Mouse (Mus musculus) ES-E14 (cell line): ENCODE data around the gene Prrg3. TPM values are rescaled to one million over a fixed set of nuclear protein-coding genes. Genes with fewer than 3 reads are reported as not detected.
"Not testable (repeated sequence)": the region's sequence is repeated elsewhere in the genome, so short reads cannot be mapped to it uniquely, and the experiment has no call there.

ENCODE experiments used
- DNase-seq: peaks from one replicate; pipeline ENCODE4 v3.0.0-alpha.2; 2013; ENCODE audit warnings: low read depth, low spot score
- H3K27ac ChIP-seq: 2 replicates; pipeline ENCODE4 v1.5.1; 2012; ENCODE audit warnings: low read depth, mild to moderate bottlenecking, low read length, moderate library complexity, mixed read lengths; ENCODE audit not compliant: poor library complexity, insufficient read depth, severe bottlenecking
- H3K36me3 ChIP-seq: 2 replicates; pipeline ENCODE4 v1.6.1; 2012; ENCODE audit warnings: mild to moderate bottlenecking, low read length, moderate library complexity, mixed read lengths; ENCODE audit not compliant: control insufficient read depth, poor library complexity, insufficient read depth, severe bottlenecking
- H3K4me1 ChIP-seq, 2 experiments: fragments of 150-350 bp in 1 of 2; sonication (generic) in 1 of 2; 2 replicates each; pipeline ENCODE4 v1.6.1; 2012; ENCODE audit warnings: low read length in 2 of 2, mild to moderate bottlenecking in 1 of 2, mixed read lengths in 1 of 2; ENCODE audit not compliant: control insufficient read depth in 2 of 2, insufficient read depth in 2 of 2, poor library complexity in 1 of 2
- H3K4me3 ChIP-seq, 2 experiments: fragments of 150-350 bp in 1 of 2; sonication (generic) in 1 of 2; 2 replicates each; pipeline ENCODE4 v1.5.1; 2012; ENCODE audit warnings: low read length in 2 of 2, low read depth in 1 of 2, mild to moderate bottlenecking in 1 of 2, mixed read lengths in 1 of 2; ENCODE audit not compliant: insufficient read depth in 1 of 2, poor library complexity in 1 of 2, severe bottlenecking in 1 of 2
- H3K9ac ChIP-seq: 2 replicates; pipeline ENCODE4 v1.6.1; 2012; ENCODE audit warnings: low read depth, mild to moderate bottlenecking, low read length, mixed read lengths; ENCODE audit not compliant: poor library complexity, insufficient read depth, severe bottlenecking
- H3K9me3 ChIP-seq: fragments of 150-350 bp; sonication (generic); 2 replicates; pipeline ENCODE4 v1.6.1; 2012; ENCODE audit warnings: low read depth, mild to moderate bottlenecking, low read length; ENCODE audit not compliant: control insufficient read depth, insufficient read depth
- CHD2 ChIP-seq: IDR thresholded peaks from 2 replicates; pipeline ENCODE4 v1.6.1; 2014; ENCODE audit warnings: mild to moderate bottlenecking, low read depth, low read length, inconsistent platforms
- HCFC1 ChIP-seq: IDR thresholded peaks from 2 replicates; pipeline ENCODE4 v1.6.1; 2012; ENCODE audit warnings: low read length, inconsistent platforms, borderline replicate concordance; ENCODE audit not compliant: insufficient read depth
- MAFK ChIP-seq: IDR thresholded peaks from 2 replicates; pipeline ENCODE4 v1.6.1; 2014; ENCODE audit warnings: mild to moderate bottlenecking, low read depth, low read length, inconsistent platforms; ENCODE audit not compliant: insufficient read depth
- ZC3H11A ChIP-seq: IDR thresholded peaks from 2 replicates; pipeline ENCODE4 v1.6.1; 2012; ENCODE audit warnings: low read depth, mild to moderate bottlenecking, inconsistent platforms, low read length, borderline replicate concordance
- ZNF384 ChIP-seq: IDR thresholded peaks from 2 replicates; pipeline ENCODE4 v1.6.1; 2012; ENCODE audit warnings: low read depth, low read length, inconsistent platforms
- in situ Hi-C, 2 experiments: fragments of 600-800 bp; cut with MboI; formaldehyde crosslinking; loops; one replicate each; pipeline ENCODE4 v1.15.1; 2025; ENCODE audit warnings: low sequenced_read_pairs in 2 of 2, inconsistent platforms in 1 of 2; ENCODE audit not compliant: unreplicated experiment in 2 of 2
- total RNA-seq: library from RNA; depleted of rRNA; stranded (reverse); fragments of 300-350 nt; gene quantifications from 2 replicates; pipeline ENCODE4 v1.2.3, GENCODE M21; 2012

Prrg3 gene
- total RNA-seq, 1 experiment = 3.1 TPM

DNA sequence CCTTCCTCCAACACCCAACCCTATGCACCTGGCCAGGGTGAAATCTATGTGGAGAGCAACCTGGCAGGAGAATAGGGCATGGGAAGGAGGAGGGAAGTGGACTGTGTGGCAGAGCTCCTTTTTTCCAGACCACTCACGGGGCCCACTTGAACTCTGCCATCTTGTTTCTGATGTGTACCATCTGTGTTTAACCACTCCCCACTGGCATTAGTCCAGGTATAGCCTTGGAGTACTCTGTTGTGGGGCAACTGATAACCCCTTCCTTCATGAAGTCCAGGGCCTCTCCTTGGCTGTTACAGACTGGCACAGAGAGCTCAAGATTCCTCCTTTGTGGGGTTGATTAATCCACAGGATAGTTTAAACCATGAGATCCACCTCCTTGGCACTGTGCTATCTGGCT lies 5.8 kb downstream of the Prrg3 start:
- TF ChIP-seq CHD2 = no peak
- no peak for TF ChIP-seq MAFK
- TF ChIP-seq ZNF384 = no peak
- TF ChIP-seq HCFC1 = no peak
- TF ChIP-seq ZC3H11A = no peak
- Histone ChIP-seq H3K9ac (no peak overlapping the region), H3K4me1 (no peaks in the 10 kb centered on the region), H3K4me3 (no peak overlapping the region), H3K9me3 (no peaks in the 10 kb centered on the region), H3K27ac (no peak overlapping the region), H3K36me3 (no peaks in the 10 kb centered on the region)
- no peak for DNase-seq
- in situ Hi-C loops = loop anchor here in 1 of 2 experiments (25.0 kb wide), 1 partner anchor 306 kb away; the partner anchor contains the start of gene Gpr50

DNA sequence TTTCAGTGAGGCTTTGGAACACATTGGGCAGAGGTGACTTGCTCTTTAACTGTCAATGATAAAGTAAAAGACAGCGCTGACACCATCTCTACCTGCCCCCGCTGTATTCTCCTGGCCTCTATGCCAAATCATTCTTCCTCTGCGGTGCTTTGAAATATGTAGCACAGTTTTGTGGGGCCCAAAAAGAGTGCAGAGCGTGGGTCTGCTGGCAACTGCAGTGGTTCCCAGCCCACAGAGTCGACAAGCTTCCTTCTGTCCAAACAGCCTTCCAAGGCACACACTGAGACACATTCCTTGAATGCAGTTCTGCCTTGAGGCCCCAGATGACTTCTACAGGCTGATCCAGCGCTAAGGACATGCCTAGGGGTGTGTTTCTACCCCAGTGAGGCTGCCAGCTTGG lies 6.4 kb downstream of the Prrg3 start:
- in situ Hi-C loops = loop anchor here in 1 of 2 experiments (25.0 kb wide), 1 partner anchor 307 kb away; the partner anchor contains the start of gene Gpr50
- Histone ChIP-seq H3K4me1 (no peaks in the 10 kb centered on the region), H3K36me3 (no peaks in the 10 kb centered on the region), H3K9me3 (no peaks in the 10 kb centered on the region), H3K9ac (no peak overlapping the region), H3K4me3 (no peak overlapping the region), H3K27ac (no peak overlapping the region)
- TF ChIP-seq MAFK (no peak), CHD2 (no peak), HCFC1 (no peak), ZNF384 (no peak), ZC3H11A (no peak)
- no peak for DNase-seq

DNA sequence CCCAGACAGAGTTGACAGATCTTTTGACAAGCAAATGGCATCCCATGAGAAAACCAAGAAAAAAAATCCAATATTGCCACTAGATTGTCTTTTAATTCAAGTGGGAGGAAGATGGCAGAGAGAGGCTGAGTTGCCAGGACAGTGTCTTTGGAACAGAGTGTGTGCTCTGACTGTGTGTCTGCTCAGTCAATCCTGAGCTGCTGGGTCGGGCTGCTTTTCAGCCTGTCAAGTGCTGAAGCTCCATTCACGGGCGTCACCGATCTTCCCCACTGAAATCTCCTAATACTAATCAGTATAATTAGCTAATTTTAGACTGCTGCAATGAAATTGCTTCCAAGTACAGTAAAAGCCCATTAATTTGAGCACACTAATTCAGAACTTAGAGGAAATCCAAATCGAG lies 8.9 kb downstream of the Prrg3 start:
- Histone ChIP-seq H3K4me3 (no peak overlapping the region), H3K4me1 (no peaks in the 10 kb centered on the region), H3K36me3 (no peaks in the 10 kb centered on the region), H3K9ac (no peak overlapping the region), H3K27ac (no peak overlapping the region), H3K9me3 (no peaks in the 10 kb centered on the region)
- no peak for TF ChIP-seq ZNF384
- no peak for TF ChIP-seq ZC3H11A
- no peak for TF ChIP-seq HCFC1
- no peak for TF ChIP-seq CHD2
- TF ChIP-seq MAFK = no peak
- DNase-seq = no peak
- in situ Hi-C loops = loop anchor here in 1 of 2 experiments (25.0 kb wide), 1 partner anchor 309 kb away; the partner anchor contains the start of gene Gpr50

DNA sequence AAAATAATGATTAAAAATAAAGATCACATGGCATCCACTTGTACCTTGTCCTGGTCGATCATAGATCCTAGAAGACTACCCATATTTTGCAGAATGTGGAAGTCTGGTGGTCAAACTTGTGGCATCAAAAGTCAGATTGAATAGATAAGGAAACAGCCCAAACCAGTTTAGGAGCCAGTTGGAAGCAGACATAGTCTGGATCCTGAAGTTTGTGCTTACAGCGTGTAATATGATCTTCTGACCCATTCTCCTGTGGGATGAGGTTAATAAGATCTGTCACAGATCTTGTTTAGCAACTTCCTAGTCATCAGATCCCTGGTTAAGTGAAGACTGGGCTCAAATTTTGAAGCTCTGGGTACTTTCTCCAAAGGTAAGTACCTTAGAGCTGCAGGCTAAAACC lies 10.3 kb downstream of the Prrg3 start, which contains the start of gene Fate1:
Gene Fate1 (plus strand): TSS at position 301 of the 400 bp plus-strand sequence.
- TF ChIP-seq MAFK (no peak), HCFC1 (no peak), CHD2 (no peak), ZNF384 (no peak), ZC3H11A (no peak)
- in situ Hi-C loops = loop anchor here in 1 of 2 experiments (25.0 kb wide), 1 partner anchor 310 kb away; the partner anchor contains the start of gene Gpr50

DNA sequence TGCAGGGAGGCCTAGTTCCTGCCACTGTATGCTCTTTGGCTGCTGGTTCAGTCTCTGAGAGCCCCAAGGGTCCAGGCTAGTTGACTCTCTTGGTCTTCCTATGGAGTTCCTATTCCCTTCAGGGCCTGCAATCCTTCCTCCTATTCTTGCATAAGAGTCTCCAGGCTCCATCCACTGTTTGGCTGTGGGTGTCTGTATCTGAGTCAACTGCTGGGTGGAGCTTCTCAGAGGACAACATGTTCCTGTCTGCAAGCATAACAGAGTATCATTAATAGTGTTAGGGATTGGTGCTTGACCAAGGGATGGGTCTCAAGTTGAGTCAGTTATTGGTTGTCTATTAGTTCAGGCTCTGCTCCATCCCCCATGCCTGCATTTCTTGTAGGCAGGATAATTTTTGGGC lies 15.3 kb downstream of the Prrg3 start:
- H3K4me3 ChIP-seq, H3K9ac ChIP-seq, in situ Hi-C loops, H3K36me3 ChIP-seq, DNase-seq, H3K9me3 ChIP-seq, H3K27ac ChIP-seq, H3K4me1 ChIP-seq: not testable (repeated sequence)

More for the DNA sequence above, 10.3 kb downstream of the Prrg3 start, which contains the start of gene Fate1:
- no peaks in the 10 kb centered on the region for H3K9me3 ChIP-seq
- no peaks in the 10 kb centered on the region for H3K36me3 ChIP-seq
- DNase-seq = no peak
- H3K27ac ChIP-seq = no peak within 1 kb of the TSS
- no peak within 1 kb of the TSS for H3K9ac ChIP-seq
- H3K4me3 ChIP-seq = no peak within 1 kb of the TSS
- no peaks in the 10 kb centered on the region for H3K4me1 ChIP-seq
